Mouse (Mus musculus) thymus, adult 18-20 months (tissue): ENCODE data around the gene Trove2.
A peak's percentile ranks its signal among the peaks of the same experiment; 100 is the strongest.

Experiments used
- DNase-seq, 2 experiments: peaks; one replicate each; pipeline ENCODE4 v3.0.0; 2022; ENCODE audit warnings: mixed read lengths in 2 of 2

The Trove2 gene

GRCm38 (mm10) chr1:143776446-143777411 lies at the start of gene Trove2, which contains the start of gene Uchl5:
Trove2 (minus strand) TSS chr1:143777068.
Uchl5 (plus strand) TSS chr1:143777272.
- DNase-seq, result peak; percentile 96

GRCm38 (mm10) chr1:143822677-143823076 lies 45.8 kb upstream of the Trove2 start:
- DNase-seq, result no peak

- no peak for DNase-seq
Observed at GRCm38 (mm10) chr1:143820096-143820877, 43.4 kb upstream of the Trove2 start.

- peak; percentile 44 to 65 for DNase-seq
Observed at GRCm38 (mm10) chr1:143813676-143814360, 37.0 kb upstream of the Trove2 start.

GRCm38 (mm10) chr1:143809062-143809461 lies 32.2 kb upstream of the Trove2 start:
- DNase-seq, result no peak

- no peak for DNase-seq
Observed at GRCm38 (mm10) chr1:143803537-143803936, 26.7 kb upstream of the Trove2 start.

- DNase-seq, result peak; percentile 12 to 19
Observed at GRCm38 (mm10) chr1:143788584-143789227, 11.8 kb upstream of the Trove2 start.

- no peak for DNase-seq
Observed at GRCm38 (mm10) chr1:143777558-143778218, 820 bp upstream of the Trove2 start.

GRCm38 (mm10) chr1:143773909-143774308 lies 3.0 kb downstream of the Trove2 start:
- DNase-seq, result no peak

GRCm38 (mm10) chr1:143773082-143773481 lies 3.8 kb downstream of the Trove2 start:
- DNase-seq, result no peak

- DNase-seq, result no peak
Observed at GRCm38 (mm10) chr1:143770444-143771109, 6.3 kb downstream of the Trove2 start.

- no peak for DNase-seq
Observed at GRCm38 (mm10) chr1:143766238-143766637, 10.6 kb downstream of the Trove2 start.

- DNase-seq, result no peak
Observed at GRCm38 (mm10) chr1:143765801-143766200, 11.1 kb downstream of the Trove2 start.

GRCm38 (mm10) chr1:143764443-143764842 lies 12.4 kb downstream of the Trove2 start:
- DNase-seq, result no peak

- DNase-seq, result no peak
Observed at GRCm38 (mm10) chr1:143762159-143762558, 14.7 kb downstream of the Trove2 start.

- DNase-seq, result no peak
Observed at GRCm38 (mm10) chr1:143745871-143746270, 31.0 kb downstream of the Trove2 start.

- DNase-seq, result no peak
Observed at GRCm38 (mm10) chr1:143742186-143742585, 34.7 kb downstream of the Trove2 start.

GRCm38 (mm10) chr1:143741331-143741730 lies 35.5 kb downstream of the Trove2 start:
- DNase-seq, result no peak

GRCm38 (mm10) chr1:143740581-143740980 lies 36.3 kb downstream of the Trove2 start:
- no peak for DNase-seq

- peak; percentile 83 to 88 for DNase-seq
Observed at GRCm38 (mm10) chr1:143739361-143740350, 37.2 kb downstream of the Trove2 start.
